Comparison of ENCODE assay signal across 14 mouse cellular contexts in the genomic region with DNA sequence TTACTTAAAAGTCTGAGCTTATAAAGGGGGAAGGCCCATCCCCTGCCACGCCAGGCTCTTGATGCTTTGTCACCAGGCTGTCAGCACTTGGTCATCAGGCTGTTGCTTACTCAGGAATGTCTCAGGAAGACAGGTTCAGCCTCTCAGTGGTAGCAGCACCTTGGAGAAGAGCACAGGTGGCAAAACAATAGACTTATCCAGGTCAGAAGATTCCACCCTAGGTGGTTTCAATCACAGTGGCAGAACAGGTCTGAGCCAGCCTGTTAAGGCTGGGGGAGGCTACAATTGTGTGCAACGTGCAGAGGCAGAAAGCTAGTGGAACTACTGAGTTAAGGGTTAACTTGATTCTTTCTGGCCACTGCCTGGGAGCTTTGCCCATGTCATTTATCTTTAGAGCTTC. TPM values are rescaled to one million over a fixed set of nuclear protein-coding genes. Genes with fewer than 3 reads are reported as not detected.
"Had no signal": no experiment of that assay in that cellular context is flagged by ENCODE, and none has a peak within 500 bp of the region (broad histone marks: within the 10 kb centered on the region; RNA-seq: fewer than 3 reads in every experiment).

No protein-coding gene starts in this region.

- H3K36me3 ChIP-seq: limb, embryonic 15.5 days; liver, embryonic 12.5 days; midbrain, embryonic 15.5 days; neural tube, embryonic 12.5 days had no signal

- H3K27ac ChIP-seq: limb, embryonic 15.5 days; liver, embryonic 12.5 days; midbrain, embryonic 15.5 days; neural tube, embryonic 12.5 days had no signal

- H3K9ac ChIP-seq: limb, embryonic 15.5 days; liver, embryonic 12.5 days; lung, embryonic 14.5 days; midbrain, embryonic 15.5 days; neural tube, embryonic 12.5 days had no signal

- H3K27me3 ChIP-seq: limb, embryonic 15.5 days; liver, embryonic 12.5 days; midbrain, embryonic 15.5 days; neural tube, embryonic 12.5 days had no signal

- H3K4me2 ChIP-seq: limb, embryonic 15.5 days; liver, embryonic 12.5 days; lung, embryonic 14.5 days; midbrain, embryonic 11.5 days; midbrain, embryonic 15.5 days; neural tube, embryonic 12.5 days had no signal

- H3K4me1 ChIP-seq: limb, embryonic 15.5 days; liver, embryonic 12.5 days; midbrain, embryonic 15.5 days; neural tube, embryonic 12.5 days had no signal

- ATAC-seq: liver, embryonic 12.5 days; midbrain, embryonic 15.5 days had no signal

- H3K4me3 ChIP-seq: limb, embryonic 15.5 days; liver, embryonic 12.5 days; midbrain, embryonic 15.5 days; neural tube, embryonic 12.5 days had no signal

- DNase-seq: layer of hippocampus, adult 9-11 months; layer of hippocampus, postnatal 36 days; lung, embryonic 14.5 days; lung, postnatal 10 days; lung, postnatal 4 days; thymus, adult 18-20 months; thymus, postnatal 14 days had no signal

- H3K9me3 ChIP-seq: limb, embryonic 15.5 days; liver, embryonic 12.5 days; midbrain, embryonic 15.5 days; neural tube, embryonic 12.5 days had no signal

RNA-seq across cellular contexts. Expression of gene A830018L16Rik, which starts 12.7 kb away (rescaled TPM):
- total RNA-seq: megakaryocyte, adult 5-6 weeks had no signal
- polyA plus RNA-seq: liver, embryonic 12.5 days; liver, embryonic 16.5 days had no signal
